Mouse (Mus musculus): ENCODE results near the gene Gm10842. TPM values are rescaled to one million over a fixed set of nuclear protein-coding genes. Genes with fewer than 3 reads are reported as not detected.
"Not testable (repeated sequence)": the region's sequence is repeated elsewhere in the genome, so short reads cannot be mapped to it uniquely, and the experiment has no call there.

Gm10842 gene
- total RNA-seq (2012; rRNA removed) (not detected in 2 replicates), total RNA-seq (2014; rRNA removed) (not detected in 2 replicates), polyA plus RNA-seq (2012; ENCODE audit: insufficient read length, low read depth) (not detected in 2 replicates)

DNA sequence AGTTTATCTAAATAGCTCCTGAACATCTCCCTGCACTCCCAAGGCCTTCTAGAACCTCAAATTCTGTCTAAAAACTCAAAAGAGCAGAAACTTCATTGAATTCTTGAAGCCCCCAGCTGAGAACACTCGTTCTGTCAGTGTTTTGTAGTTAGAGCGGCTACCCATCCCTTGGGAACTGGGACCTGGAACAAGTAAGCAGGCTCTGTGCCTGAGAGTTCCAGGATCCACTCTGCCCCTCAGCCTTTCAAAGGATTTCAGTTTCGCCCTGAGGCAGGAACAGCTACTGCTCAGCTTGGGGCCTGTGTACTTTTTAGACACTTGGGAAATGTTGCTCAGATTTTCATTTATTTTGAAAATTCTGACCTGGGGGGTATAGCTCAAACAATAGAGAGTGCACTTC is at the start of gene Gm10842:
Gene Gm10842, plus strand, starts transcription at position 301 of the 400 bp plus-strand sequence.
- no peak for DNase-seq (ENCODE audit: extremely low read depth)
- peaks cover 0 to under 1% of the 10 kb centered on the region in 2 experiments; a peak in 2 of 4 replicates for H3K4me1 ChIP-seq (ENCODE audit: control insufficient read depth in 1 of 2, insufficient read depth in 2 of 2)
- no peak within 1 kb of the TSS for H3K4me2 ChIP-seq (ENCODE audit: insufficient read depth, low read depth, poor library complexity, severe bottlenecking)
- dilution Hi-C loops (cut with MboI; ENCODE audit: extremely low pct_ligation_motif_present, extremely low pct_unique_long_range_greater_than_20kb, low sequenced_read_pairs) (no loop called here), in situ Hi-C loops (cut with MboI; ENCODE audit: low pct_ligation_motif_present, low pct_unique_long_range_greater_than_20kb, low sequenced_read_pairs) (no loop called here)
- no peak within 1 kb of the TSS for H3K27ac ChIP-seq (ENCODE audit: insufficient read depth, low read depth)
- H3K9ac ChIP-seq (ENCODE audit: insufficient read depth, low read depth): no peak within 1 kb of the TSS
- no peaks in the 10 kb centered on the region for H3K27me3 ChIP-seq (replicated peaks)
- H3K9me3 ChIP-seq (replicated peaks; ENCODE audit: low read length): no peaks in the 10 kb centered on the region
- H3K36me3 ChIP-seq (replicated peaks in 1 of 2; ENCODE audit: control insufficient read depth in 1 of 2, insufficient read depth in 1 of 2, low read length in 1 of 2): peaks cover 0 to 9% of the 10 kb centered on the region in 2 experiments
- TF ChIP-seq ZKSCAN1 (IDR thresholded peaks at IDR 0.05; ENCODE audit: borderline replicate concordance, low read depth, low read length): no peak
- TF ChIP-seq SIN3A (IDR thresholded peaks at IDR 0.05; ENCODE audit: low read length): no peak
- TF ChIP-seq JUN (IDR thresholded peaks at IDR 0.05; ENCODE audit: insufficient read depth, low read depth, low read length): no peak
- no peak for TF ChIP-seq TCF12 (IDR thresholded peaks at IDR 0.05; ENCODE audit: low read depth, low read length)
- TF ChIP-seq BHLHE40 (IDR thresholded peaks at IDR 0.05; ENCODE audit: low read depth, low read length): no peak
- TF ChIP-seq NELFE (IDR thresholded peaks at IDR 0.05; ENCODE audit: low read depth, low read length): no peak
- no peak for TF ChIP-seq UBTF (IDR thresholded peaks at IDR 0.05; ENCODE audit: low read depth, low read length)
- TF ChIP-seq USF1 (IDR thresholded peaks at IDR 0.05; ENCODE audit: low read depth, low read length): no peak
- no peak for TF ChIP-seq ZMIZ1 (IDR thresholded peaks at IDR 0.05; ENCODE audit: low read depth, low read length)
- TF ChIP-seq KAT2A (IDR thresholded peaks at IDR 0.05; ENCODE audit: insufficient replicate concordance, low read length): no peak
- no peak within 1 kb of the TSS for H3K4me3 ChIP-seq (replicated peaks in 1 of 3; ENCODE audit: low read depth in 2 of 3, low read length in 2 of 3, poor library complexity in 1 of 3)
- H3K79me2 ChIP-seq (replicated peaks; ENCODE audit: control insufficient read depth, extremely low read depth, insufficient read depth, poor library complexity, severe bottlenecking): no peaks in the 10 kb centered on the region

DNA sequence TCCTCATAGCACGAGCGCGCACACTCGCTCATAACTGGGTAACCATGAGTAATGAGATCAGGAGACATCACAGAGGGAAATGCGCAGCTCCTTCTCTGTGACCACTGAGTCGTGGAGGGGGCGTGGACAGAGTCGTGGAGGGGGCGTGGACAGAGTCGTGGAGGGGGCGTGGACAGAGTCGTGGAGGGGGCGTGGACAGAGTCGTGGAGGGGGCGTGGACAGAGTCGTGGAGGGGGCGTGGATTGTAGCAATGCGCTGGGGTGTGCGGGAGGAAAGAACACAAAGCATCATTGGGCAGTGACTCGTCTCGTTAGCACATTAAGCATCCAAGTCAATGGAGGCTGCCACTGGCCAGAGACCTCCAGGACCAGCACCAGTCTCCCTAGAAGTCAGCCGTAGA is 34.2 kb upstream of the Gm10842 start:
- H3K79me2 ChIP-seq (replicated peaks; ENCODE audit: control insufficient read depth, extremely low read depth, insufficient read depth, poor library complexity, severe bottlenecking); H3K4me2 ChIP-seq (ENCODE audit: insufficient read depth, low read depth, poor library complexity, severe bottlenecking); H3K4me1 ChIP-seq (ENCODE audit: control insufficient read depth in 1 of 2, insufficient read depth in 2 of 2); H3K36me3 ChIP-seq (replicated peaks in 1 of 2; ENCODE audit: control insufficient read depth in 1 of 2, insufficient read depth in 1 of 2, low read length in 1 of 2); in situ Hi-C loops (cut with MboI; ENCODE audit: low pct_ligation_motif_present, low pct_unique_long_range_greater_than_20kb, low sequenced_read_pairs); dilution Hi-C loops (cut with MboI; ENCODE audit: extremely low pct_ligation_motif_present, extremely low pct_unique_long_range_greater_than_20kb, low sequenced_read_pairs); H3K27me3 ChIP-seq (replicated peaks); H3K27ac ChIP-seq (ENCODE audit: insufficient read depth, low read depth); H3K4me3 ChIP-seq (replicated peaks in 1 of 3; ENCODE audit: low read depth in 2 of 3, low read length in 2 of 3, poor library complexity in 1 of 3); H3K9me3 ChIP-seq (replicated peaks; ENCODE audit: low read length); H3K9ac ChIP-seq (ENCODE audit: insufficient read depth, low read depth); DNase-seq (ENCODE audit: extremely low read depth): not testable (repeated sequence)

DNA sequence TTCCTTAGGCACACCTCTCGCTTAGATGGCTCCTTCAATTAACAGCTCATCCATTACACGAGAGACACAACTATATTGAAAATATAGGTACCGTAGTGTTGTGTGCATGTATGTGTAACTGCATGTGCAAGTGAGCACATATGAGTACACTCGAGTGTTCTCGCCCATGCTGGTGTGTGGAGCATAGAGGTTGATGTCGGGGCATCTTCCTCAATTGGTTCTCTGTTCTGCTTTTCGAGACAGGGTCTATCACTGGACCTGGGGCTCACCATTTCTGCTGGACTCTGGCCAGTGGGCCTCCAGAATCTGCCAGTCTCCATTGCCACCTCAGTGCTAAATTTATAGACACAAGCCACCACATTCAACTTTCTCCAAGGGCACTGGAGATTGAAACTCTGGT is 28.9 kb upstream of the Gm10842 start:
- H3K9me3 ChIP-seq (replicated peaks; ENCODE audit: low read length): no peaks in the 10 kb centered on the region
- TF ChIP-seq USF2 (conservative IDR thresholded peaks at IDR 0.05; ENCODE audit: low read depth, low read length): no peak
- TF ChIP-seq MAZ (IDR thresholded peaks at IDR 0.05; ENCODE audit: low read depth, low read length): no peak
- no peak for TF ChIP-seq ZNF384 (IDR thresholded peaks at IDR 0.05; ENCODE audit: low read depth, low read length)
- no peak for TF ChIP-seq ZMIZ1 (IDR thresholded peaks at IDR 0.05; ENCODE audit: low read depth, low read length)
- TF ChIP-seq KAT2A (IDR thresholded peaks at IDR 0.05; ENCODE audit: insufficient replicate concordance, low read length): no peak
- TF ChIP-seq GABPA (IDR thresholded peaks at IDR 0.05; ENCODE audit: insufficient replicate concordance, low read depth, low read length): no peak
- TF ChIP-seq USF1 (IDR thresholded peaks at IDR 0.05; ENCODE audit: low read depth, low read length): no peak
- TF ChIP-seq PAX5 (IDR thresholded peaks at IDR 0.05; ENCODE audit: low read length): no peak
- TF ChIP-seq E2F4 (IDR thresholded peaks at IDR 0.05; ENCODE audit: insufficient replicate concordance, low read depth, low read length): no peak
- no peak for TF ChIP-seq MAX (IDR thresholded peaks at IDR 0.05; ENCODE audit: low read length)

More for the DNA sequence above, 28.9 kb upstream of the Gm10842 start:
- Histone ChIP-seq H3K27ac (ENCODE audit: insufficient read depth, low read depth) (no peak overlapping the region), H3K36me3 (replicated peaks in 1 of 2; ENCODE audit: control insufficient read depth in 1 of 2, insufficient read depth in 1 of 2, low read length in 1 of 2) (no peaks in the 10 kb centered on the region), H3K9ac (ENCODE audit: insufficient read depth, low read depth) (no peak overlapping the region), H3K4me3 (replicated peaks in 1 of 3; ENCODE audit: low read depth in 2 of 3, low read length in 2 of 3, poor library complexity in 1 of 3) (no peak overlapping the region), H3K79me2 (replicated peaks; ENCODE audit: control insufficient read depth, extremely low read depth, insufficient read depth, poor library complexity, severe bottlenecking) (no peaks in the 10 kb centered on the region), H3K4me1 (ENCODE audit: control insufficient read depth in 1 of 2, insufficient read depth in 2 of 2) (peaks cover 0 to 15% of the 10 kb centered on the region in 2 experiments; a peak in 2 of 4 replicates), H3K27me3 (replicated peaks) (no peaks in the 10 kb centered on the region), H3K4me2 (ENCODE audit: insufficient read depth, low read depth, poor library complexity, severe bottlenecking) (no peak overlapping the region)
- dilution Hi-C loops (cut with MboI; ENCODE audit: extremely low pct_ligation_motif_present, extremely low pct_unique_long_range_greater_than_20kb, low sequenced_read_pairs) (no loop called here), in situ Hi-C loops (cut with MboI; ENCODE audit: low pct_ligation_motif_present, low pct_unique_long_range_greater_than_20kb, low sequenced_read_pairs) (no loop called here)
- no peak for DNase-seq (ENCODE audit: extremely low read depth)

All from CH12.LX (cell line).